ENCODE assay signal across 8 mouse cellular contexts in genomic region chr6:124807986-124808357, GRCm38 (mm10). TPM values are rescaled to one million over a fixed set of nuclear protein-coding genes. Genes with fewer than 3 reads are reported as not detected.
DNase-seq lines count a peak whose midpoint lies in the region; ATAC-seq and TF ChIP-seq lines count a peak whose summit lies in the region.

No protein-coding gene starts in this region.

- H3K4me1 ChIP-seq in testis, adult 2 months (ENCODE audit: control insufficient read depth, insufficient read depth, low read length), result peaks cover 41% of the 10 kb centered on the region
- H3K4me1 ChIP-seq in liver, embryonic 14.5 days (replicated peaks; ENCODE audit: control insufficient read depth in 2 of 2, insufficient read depth in 2 of 2, low read length in 1 of 2), result peaks cover 32 to 39% of the 10 kb centered on the region in 2 experiments

- no peak for ATAC-seq in liver, embryonic 14.5 days (ENCODE audit: insufficient read depth)
- no peak for ATAC-seq in activated CD4-positive, CD25-positive, alpha-beta regulatory T cell, adult 4 months

- no peak for TF ChIP-seq POLR2A in testis, adult 2 months (IDR thresholded peaks at IDR 0.05; ENCODE audit: control insufficient read depth, low read depth, low read length)

- H3K4me3 ChIP-seq in gastrocnemius, adult 2 months, result peak overlapping the region; percentile 90
- peak overlapping the region; percentile 92 for H3K4me3 ChIP-seq in testis, adult 2 months (ENCODE audit: control insufficient read depth, low read depth, low read length)
- peak overlapping the region; percentile 75 to 79 for H3K4me3 ChIP-seq in liver, embryonic 14.5 days (ENCODE audit: insufficient read depth in 1 of 2, low read depth in 2 of 2, low read length in 2 of 2)

- H3K9ac ChIP-seq in liver, embryonic 14.5 days (replicated peaks), result peak overlapping the region; percentile 77

- peak overlapping the region; percentile 99 for H3K27ac ChIP-seq in gastrocnemius, adult 2 months
- peak overlapping the region; percentile 87 for H3K27ac ChIP-seq in testis, adult 2 months (ENCODE audit: control insufficient read depth, insufficient read depth, low read depth, low read length)
- peak overlapping the region; percentile 86 for H3K27ac ChIP-seq in liver, embryonic 14.5 days

- no peak for DNase-seq in gastrocnemius, adult 2 months
- no peak for DNase-seq in gastrocnemius, adult 18-20 months (ENCODE audit: low spot score)
- DNase-seq in testis, postnatal 14 days (ENCODE audit: low spot score), result no peak
- no peak for DNase-seq in liver, embryonic 14.5 days (ENCODE audit: low read depth in 3 of 3, low spot score in 3 of 3)
- no peak for DNase-seq in urinary bladder, postnatal 36 days (ENCODE audit: low spot score in 2 of 2)
- DNase-seq in right cerebral cortex, postnatal 36 days (ENCODE audit: low spot score in 2 of 2), result no peak

- 62% methylated on average over 6 of the region's 6 CpGs for WGBS in liver, embryonic 14.5 days (ENCODE audit: insufficient replicate concordance)

- no peak for TF ChIP-seq CTCF in gastrocnemius, adult 2 months (IDR thresholded peaks at IDR 0.05)
- TF ChIP-seq CTCF in testis, adult 2 months (IDR thresholded peaks at IDR 0.05; ENCODE audit: control insufficient read depth, insufficient read depth, insufficient replicate concordance, low read depth, low read length), result no peak
- no peak for TF ChIP-seq CTCF in liver, embryonic 14.5 days (IDR thresholded peaks at IDR 0.05; ENCODE audit: low read depth)

- peaks cover 2% of the 10 kb centered on the region; the same call in 1 of the 2 replicates for H3K36me3 ChIP-seq in testis, adult 2 months (ENCODE audit: control insufficient read depth, insufficient read depth, low read length)
- peaks cover 22% of the 10 kb centered on the region for H3K36me3 ChIP-seq in liver, embryonic 14.5 days (replicated peaks; ENCODE audit: control insufficient read depth, insufficient read depth, low read depth)

- no peaks in the 10 kb centered on the region for H3K9me3 ChIP-seq in liver, embryonic 14.5 days (ENCODE audit: control insufficient read depth, low read length)

- H3K4me2 ChIP-seq in liver, embryonic 14.5 days (ENCODE audit: low read depth), result peak overlapping the region; percentile 87

- intact Hi-C loops in gastrocnemius, adult 2 months (cut with DNase I), result loop anchor here (5.0 kb wide), 1 partner anchor 51 kb away; the partner anchor contains the start of genes Atn1 and Gm45234

- no peak for TF ChIP-seq EP300 in liver, embryonic 14.5 days (IDR thresholded peaks at IDR 0.05; ENCODE audit: low read depth)

- H3K27me3 ChIP-seq in testis, adult 2 months (ENCODE audit: control insufficient read depth, insufficient read depth, low read length), result no peaks in the 10 kb centered on the region
- no peaks in the 10 kb centered on the region for H3K27me3 ChIP-seq in liver, embryonic 14.5 days (ENCODE audit: control insufficient read depth, insufficient read depth, low read length)

RNA-seq across cellular contexts. Expression of gene Spsb2, which starts 0.5 kb away (rescaled TPM):
- total RNA-seq in gastrocnemius, adult 2 months (2021), result 1 to 10 TPM; 2.0 to 2.5 TPM
- total RNA-seq in gastrocnemius, adult 18-20 months (2021), result 1 to 10 TPM; 2.2 to 5.3 TPM
- polyA plus RNA-seq in testis, adult 2 months (2012; rRNA removed), result 63.6 and 78.1 TPM in 2 replicates
- polyA plus RNA-seq in liver, embryonic 14.5 days (2012; rRNA removed), result 4.1 and 5.0 TPM in 2 replicates
- polyA plus RNA-seq in liver, embryonic 14.5 days (2014; fragmentation: Nextera tagmentation; extraction: Ambion mirVana), result 4.7 and 5.0 TPM in 2 replicates
- 1 to 10 TPM; 1.5 to 2.1 TPM for polyA plus RNA-seq in activated CD4-positive, CD25-positive, alpha-beta regulatory T cell, adult 4 months (2017; shearing (Covaris generic))

RNA-seq across cellular contexts. Expression of gene Tpi1, which starts 6.1 kb away (rescaled TPM):
- total RNA-seq in gastrocnemius, adult 2 months (2021), result 1,000 to 10,000 TPM; 2,224 to 2,391 TPM
- total RNA-seq in gastrocnemius, adult 18-20 months (2021), result 1,000 to 10,000 TPM; 2,056 to 2,236 TPM
- 471 and 473 TPM in 2 replicates for polyA plus RNA-seq in testis, adult 2 months (2012; rRNA removed)
- 266 and 292 TPM in 2 replicates for polyA plus RNA-seq in liver, embryonic 14.5 days (2012; rRNA removed)
- 418 and 420 TPM in 2 replicates for polyA plus RNA-seq in liver, embryonic 14.5 days (2014; fragmentation: Nextera tagmentation; extraction: Ambion mirVana)
- polyA plus RNA-seq in activated CD4-positive, CD25-positive, alpha-beta regulatory T cell, adult 4 months (2017; shearing (Covaris generic)), result 10 to 100 TPM; 68.9 to 93.3 TPM

RNA-seq across cellular contexts. Expression of gene Usp5, which starts 21.3 kb away (rescaled TPM):
- total RNA-seq in gastrocnemius, adult 2 months (2021), result 10 to 100 TPM; 43.4 to 50.1 TPM
- 10 to 100 TPM; 39.9 to 50.1 TPM for total RNA-seq in gastrocnemius, adult 18-20 months (2021)
- polyA plus RNA-seq in testis, adult 2 months (2012; rRNA removed), result 37.4 and 41.2 TPM in 2 replicates
- 24.4 and 27.6 TPM in 2 replicates for polyA plus RNA-seq in liver, embryonic 14.5 days (2012; rRNA removed)
- 38.0 and 42.5 TPM in 2 replicates for polyA plus RNA-seq in liver, embryonic 14.5 days (2014; fragmentation: Nextera tagmentation; extraction: Ambion mirVana)
- 10 to 100 TPM; 58.3 to 86.0 TPM for polyA plus RNA-seq in activated CD4-positive, CD25-positive, alpha-beta regulatory T cell, adult 4 months (2017; shearing (Covaris generic))

RNA-seq across cellular contexts. Expression of gene Cdca3, which starts 21.4 kb away (rescaled TPM):
- total RNA-seq in gastrocnemius, adult 2 months (2021), result under 1 TPM; 0.26 to 0.31 TPM
- total RNA-seq in gastrocnemius, adult 18-20 months (2021), result under 1 TPM; 0.25 to 0.55 TPM
- 218 and 250 TPM in 2 replicates for polyA plus RNA-seq in testis, adult 2 months (2012; rRNA removed)
- polyA plus RNA-seq in liver, embryonic 14.5 days (2012; rRNA removed), result 147 and 165 TPM in 2 replicates
- 205 and 206 TPM in 2 replicates for polyA plus RNA-seq in liver, embryonic 14.5 days (2014; fragmentation: Nextera tagmentation; extraction: Ambion mirVana)
- polyA plus RNA-seq in activated CD4-positive, CD25-positive, alpha-beta regulatory T cell, adult 4 months (2017; shearing (Covaris generic)), result 10 to 100 TPM; 43.4 to 57.7 TPM

RNA-seq across cellular contexts. Expression of gene Lrrc23, which starts 28.4 kb away (rescaled TPM):
- under 1 TPM in 1 of 2 experiments, not detected in 1; 0.48 TPM for total RNA-seq in gastrocnemius, adult 2 months (2021)
- under 1 TPM in 1 of 2 experiments, not detected in 1; 0.31 TPM for total RNA-seq in gastrocnemius, adult 18-20 months (2021)
- 105 and 106 TPM in 2 replicates for polyA plus RNA-seq in testis, adult 2 months (2012; rRNA removed)
- polyA plus RNA-seq in liver, embryonic 14.5 days (2012; rRNA removed), result 0.09 TPM in 1 of 2 replicates, not detected in the other
- polyA plus RNA-seq in liver, embryonic 14.5 days (2014; fragmentation: Nextera tagmentation; extraction: Ambion mirVana), result not detected in 2 replicates
- under 1 TPM; 0.61 to 0.73 TPM for polyA plus RNA-seq in activated CD4-positive, CD25-positive, alpha-beta regulatory T cell, adult 4 months (2017; shearing (Covaris generic))

Comparison
In these comparisons a context has a peak if more than half of its experiments do, and no peak if none do; other contexts are left out.
1. RNA of gene Spsb2, which starts 0.5 kb away (polyA plus RNA-seq): 63.6 to 78.1 TPM in testis, adult 2 months; 4.1 to 5.0 TPM in liver, embryonic 14.5 days and 1.5 to 2.1 TPM in activated CD4-positive, CD25-positive, alpha-beta regulatory T cell, adult 4 months; every median in the first group is over 10 times any median in the second.
2. Peak in every context shown above with its lines, with median percentiles within 50 percentile points of each other: H3K27ac ChIP-seq and H3K4me3 ChIP-seq.